9 mouse cellular contexts compared by ENCODE assay signal in genomic region chr10:75561071-75561654, GRCm38 (mm10). TPM values are rescaled to one million over a fixed set of nuclear protein-coding genes. Genes with fewer than 3 reads are reported as not detected.
A peak's percentile ranks its signal among the peaks of the same experiment; 100 is the strongest.
DNase-seq lines count a peak whose midpoint lies in the region; ATAC-seq and TF ChIP-seq lines count a peak whose summit lies in the region.
"Had no signal": no experiment of that assay in that cellular context is flagged by ENCODE, and none has a peak within 500 bp of the region (broad histone marks: within the 10 kb centered on the region; RNA-seq: fewer than 3 reads in every experiment).

Gene Ggt1, plus strand, starts transcription at chr10:75561604.

- no peaks in the 10 kb centered on the region for H3K36me3 ChIP-seq in limb, embryonic 15.5 days

- H3K27me3 ChIP-seq in limb, embryonic 15.5 days = peaks cover 30% of the 10 kb centered on the region

- TF ChIP-seq CTCF in gastrocnemius, adult 2 months (IDR thresholded peaks at IDR 0.05) = no peak

- H3K4me2 ChIP-seq in limb, embryonic 15.5 days = peak within 1 kb of the TSS; percentile 99

- peak within 1 kb of the TSS; percentile 66; the same call in 1 of the 2 replicates for H3K4me3 ChIP-seq in gastrocnemius, adult 2 months
- peak within 1 kb of the TSS; percentile 61; the same call in 1 of the 2 replicates for H3K4me3 ChIP-seq in limb, embryonic 15.5 days

- peak within 1 kb of the TSS; percentile 49; the same call in 1 of the 2 replicates for H3K27ac ChIP-seq in gastrocnemius, adult 2 months
- no peak within 1 kb of the TSS for H3K27ac ChIP-seq in limb, embryonic 15.5 days

- no peaks in the 10 kb centered on the region for H3K9me3 ChIP-seq in limb, embryonic 15.5 days

- 58% methylated on average over 10 of the region's 10 CpGs for WGBS in limb, embryonic 15.5 days

- intact Hi-C loops in gastrocnemius, adult 2 months (cut with DNase I) = no loop called here
- intact Hi-C loops in gastrocnemius, postnatal 14 days (cut with DNase I; ENCODE audit: low total_unique reads) = no loop called here

- no peak within 1 kb of the TSS; the same call in 1 of the 2 replicates for H3K9ac ChIP-seq in limb, embryonic 15.5 days

- ATAC-seq in limb, embryonic 15.5 days (ENCODE audit: insufficient number of reproducible peaks, low FRiP score, low TSS enrichment, low read depth) = no peak

- no peak for DNase-seq in gastrocnemius, adult 2 months
- no peak for DNase-seq in gastrocnemius, postnatal 14 days
- DNase-seq in testis, postnatal 10 days (ENCODE audit: low spot score) = peak; percentile 39
- DNase-seq in testis, postnatal 14 days (ENCODE audit: low spot score) = no peak
- DNase-seq in yolk sac, embryonic 10.5 days (ENCODE audit: low spot score) = no peak
- no peak for DNase-seq in layer of hippocampus, adult 9-10 months (ENCODE audit: low spot score)
- DNase-seq in Muller cell, postnatal 12 days (ENCODE audit: inconsistent ontology term) = no peak
- DNase-seq: layer of hippocampus, adult 9-11 months had no signal

- H3K4me1 ChIP-seq in limb, embryonic 15.5 days = peaks cover 44% of the 10 kb centered on the region

RNA-seq across cellular contexts. Expression of gene Ggt1, which starts in this region (rescaled TPM):
- total RNA-seq in gastrocnemius, adult 2 months (2021) = not detected
- total RNA-seq in gastrocnemius, postnatal 14 days (2021) = under 1 TPM; 0.66 TPM
- polyA plus RNA-seq in limb, embryonic 15.5 days (2015; fragmentation: Nextera tagmentation; extraction: Ambion mirVana) = 0.67 and 0.93 TPM in 2 replicates
